Mouse (Mus musculus) lung, adult 2 months (tissue): ENCODE results near the gene Gm16381. TPM values are rescaled to one million over a fixed set of nuclear protein-coding genes. Genes with fewer than 3 reads are reported as not detected.
"Not testable (repeated sequence)": the region's sequence is repeated elsewhere in the genome, so short reads cannot be mapped to it uniquely, and the experiment has no call there.

Experiments
- DNase-seq: peaks from one replicate; pipeline ENCODE4 v3.0.0; 2022
- H3K4me1 ChIP-seq: fragments of 200-500 bp; 2 replicates; pipeline ENCODE4 v1.6.1; 2011; ENCODE audit warnings: low read length; ENCODE audit not compliant: control insufficient read depth, insufficient read depth
- H3K4me3 ChIP-seq: fragments of 200-500 bp; replicated peaks from 2 replicates; pipeline ENCODE3; 2011; ENCODE audit warnings: low read depth, mild to moderate bottlenecking, control low read depth, low read length; ENCODE audit errors: extremely low read depth
- WGBS: fragments of 180-500 bp; shearing (Covaris S2); methylation state at CpG from one replicate; pipeline ENCODE4 v1.1.7; 2018; 5-methylcytosine and 5-hydroxymethylcytosine counted together
- polyA plus RNA-seq: library from polyadenylated mRNA; depleted of rRNA; stranded (reverse); fragments of >200 nt; gene quantifications from 2 replicates; pipeline ENCODE4 v1.2.3, GENCODE M21; 2012; rRNA removed

Gm16381 gene
- not detected in 2 replicates for polyA plus RNA-seq

DNA sequence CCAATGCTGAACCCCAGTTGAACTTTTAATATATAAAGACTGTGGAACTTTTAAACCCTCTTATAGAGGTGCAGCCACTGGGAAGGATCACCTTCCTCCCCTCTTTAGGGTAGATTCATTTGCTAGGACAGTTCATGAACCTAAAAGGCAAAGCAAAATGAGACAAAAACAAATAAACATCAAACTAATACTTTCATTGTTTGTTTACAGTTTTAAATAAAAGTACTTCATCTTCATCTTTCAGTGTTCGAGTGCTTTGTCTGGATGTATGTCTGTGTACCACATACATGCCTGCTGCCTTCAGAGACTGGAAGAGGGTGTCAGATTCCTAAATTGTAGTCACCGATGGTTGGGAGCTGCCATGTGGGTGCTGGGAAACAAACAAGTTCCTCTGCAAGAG lies at the start of gene Gm16381:
TSS of gene Gm16381 (minus strand) at position 101 of the 400 bp plus-strand sequence.
- 75% methylated on average over 2 of the region's 2 CpGs for WGBS
- H3K4me3 ChIP-seq, DNase-seq, H3K4me1 ChIP-seq: not testable (repeated sequence)

DNA sequence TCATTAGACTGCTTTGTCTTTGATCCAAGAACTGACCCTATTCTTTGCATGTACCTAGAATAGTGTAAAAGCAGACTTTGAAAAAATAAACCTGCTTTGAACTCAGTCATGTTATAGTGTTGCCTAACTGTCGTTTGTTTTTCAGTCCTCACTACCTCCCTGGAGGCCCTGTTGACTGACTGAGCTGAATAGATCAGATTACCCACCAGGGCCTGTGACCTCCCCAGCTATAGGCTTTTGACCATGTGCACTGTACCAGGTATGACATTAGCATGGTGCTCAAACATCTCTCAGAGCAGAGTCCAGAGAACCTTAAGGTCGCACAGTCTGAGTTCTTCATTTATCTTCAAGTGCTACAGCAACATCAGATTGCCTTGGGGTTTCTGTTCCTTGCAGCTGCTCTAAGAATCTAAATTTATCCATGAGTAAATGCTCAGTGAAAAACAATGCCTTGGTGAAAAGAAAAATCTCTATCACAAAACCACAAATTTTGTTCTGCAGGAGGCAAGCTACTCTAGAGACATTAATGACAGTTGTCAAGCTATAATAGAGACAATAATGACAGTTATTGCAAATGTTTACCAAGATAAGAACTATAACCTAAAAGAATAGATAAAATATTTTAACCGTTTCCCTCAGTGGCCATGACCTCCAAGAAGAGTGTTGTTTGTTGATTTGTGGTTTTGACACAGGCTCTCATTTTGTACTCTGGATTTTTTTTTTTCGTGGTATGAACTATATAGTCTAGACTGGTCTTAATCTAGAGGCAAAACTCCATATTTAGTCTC lies 8.7 kb upstream of the Gm16381 start:
- WGBS = 46% methylated on average over 2 of the region's 4 CpGs
- DNase-seq = not testable (repeated sequence)

DNA sequence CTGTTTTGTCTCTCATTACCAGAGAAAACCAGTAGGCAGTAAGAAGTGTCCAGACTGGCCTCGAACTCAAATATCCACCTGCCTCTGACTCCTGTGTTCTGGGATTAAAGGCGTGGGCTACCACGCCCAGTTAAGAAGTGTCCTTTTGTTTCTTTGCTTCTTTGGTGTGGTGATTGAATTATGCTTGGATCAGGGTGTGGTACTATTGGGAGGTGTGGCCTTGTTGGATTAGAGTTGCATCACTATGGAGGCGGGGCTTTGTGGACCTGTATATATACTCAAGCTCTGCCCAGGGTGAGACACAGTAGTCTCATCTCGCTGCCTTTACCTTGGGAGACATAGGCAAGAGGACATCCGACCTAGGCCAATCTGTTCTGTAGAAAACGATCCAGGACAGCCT lies 25.9 kb downstream of the Gm16381 start, which contains the start of gene Gm4027:
TSS of gene Gm4027 (plus strand) at position 301 of the 400 bp plus-strand sequence.
- not testable (repeated sequence) for H3K4me3 ChIP-seq, DNase-seq, H3K4me1 ChIP-seq
- WGBS = 86% methylated on average over 5 of the region's 7 CpGs

More for the DNA sequence above, 8.7 kb upstream of the Gm16381 start:
- not testable (repeated sequence) for H3K4me3 ChIP-seq, H3K4me1 ChIP-seq

DNA sequence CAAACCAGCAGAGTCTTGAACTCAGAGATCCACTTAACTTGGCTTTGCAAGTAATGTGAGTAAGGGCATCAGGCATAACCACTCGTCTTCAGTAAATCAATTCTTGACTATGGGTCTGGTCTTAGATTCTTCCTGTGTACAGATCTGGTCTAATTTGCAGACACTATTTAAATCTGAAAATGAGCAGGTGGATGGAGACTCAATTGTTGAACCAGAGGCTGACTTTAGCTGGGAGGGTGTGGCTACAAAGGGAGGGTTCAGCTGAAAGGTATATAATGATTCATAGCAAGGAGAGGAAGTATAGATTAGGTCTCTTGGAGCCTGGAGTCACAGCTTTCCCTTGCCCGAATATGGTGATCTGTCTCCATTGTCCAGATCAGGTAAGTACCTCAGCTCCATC lies 42.0 kb downstream of the Gm16381 start, which contains the start of gene Oog1:
TSS of gene Oog1 (plus strand) at position 301 of the 400 bp plus-strand sequence.
- WGBS = 61% methylated on average over 1 of the region's 2 CpGs
- not testable (repeated sequence) for H3K4me3 ChIP-seq, DNase-seq, H3K4me1 ChIP-seq

DNA sequence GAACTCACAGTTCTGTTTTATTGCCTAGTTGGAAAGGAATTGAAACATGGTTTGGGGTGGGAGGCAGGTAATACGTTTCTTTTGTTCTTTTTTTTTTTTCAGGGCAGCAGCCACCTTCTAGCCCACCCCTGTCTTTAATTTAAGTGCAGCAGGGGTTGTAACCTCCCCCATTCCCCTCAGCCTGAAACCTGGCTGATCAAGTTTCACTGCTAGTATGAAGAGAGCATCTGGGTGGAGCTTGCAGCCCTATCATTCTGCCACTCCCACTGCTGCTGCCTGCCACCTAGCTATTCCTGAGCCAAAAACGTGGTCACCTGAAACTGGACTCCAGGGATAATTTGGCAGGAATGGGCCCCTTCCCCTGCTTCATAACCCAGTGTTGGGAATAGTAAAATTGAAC lies 43.0 kb downstream of the Gm16381 start:
- 9% methylated on average over 2 of the region's 2 CpGs for WGBS
- not testable (repeated sequence) for H3K4me1 ChIP-seq, H3K4me3 ChIP-seq, DNase-seq

Other genes starting within 250 kb of the Gm16381 start
- gene Slirp, start 200.7 kb downstream of the Gm16381 start, polyA plus RNA-seq = 8.4 and 11.3 TPM in 2 replicates
- gene Alkbh1, start 200.6 kb downstream of the Gm16381 start, polyA plus RNA-seq = 10.2 and 10.8 TPM in 2 replicates
- 7.0 and 11.0 TPM in 2 replicates for gene Snw1, start 172.3 kb downstream of the Gm16381 start, polyA plus RNA-seq
- not detected in 2 replicates for gene Gm5788, start 149.9 kb downstream of the Gm16381 start, polyA plus RNA-seq
- gene Gm8300, start 130.3 kb downstream of the Gm16381 start, polyA plus RNA-seq = not detected in 2 replicates
- gene Oog1, start 41.9 kb downstream of the Gm16381 start, polyA plus RNA-seq = not detected in 2 replicates
- gene Gm4027, start 25.8 kb downstream of the Gm16381 start, polyA plus RNA-seq = not detected in 2 replicates
- gene Gm21319, start 131.1 kb upstream of the Gm16381 start, polyA plus RNA-seq = not detected in 2 replicates
- not detected in 2 replicates for gene Gm21936, start 150.9 kb upstream of the Gm16381 start, polyA plus RNA-seq
- not detected in 2 replicates for gene BB287469, start 172.0 kb upstream of the Gm16381 start, polyA plus RNA-seq
- gene Gm2001, start 197.7 kb upstream of the Gm16381 start, polyA plus RNA-seq = not detected in 2 replicates
- not detected in 2 replicates for gene Gm2016, start 229.5 kb upstream of the Gm16381 start, polyA plus RNA-seq